Mouse (Mus musculus) testis, postnatal 14 days (tissue): Measurements from ENCODE around the gene Fam206a.

ENCODE experiments used
- DNase-seq: peaks from one replicate; pipeline ENCODE4 v3.0.0; 2021; ENCODE audit warnings: low spot score

Gene Fam206a

DNA sequence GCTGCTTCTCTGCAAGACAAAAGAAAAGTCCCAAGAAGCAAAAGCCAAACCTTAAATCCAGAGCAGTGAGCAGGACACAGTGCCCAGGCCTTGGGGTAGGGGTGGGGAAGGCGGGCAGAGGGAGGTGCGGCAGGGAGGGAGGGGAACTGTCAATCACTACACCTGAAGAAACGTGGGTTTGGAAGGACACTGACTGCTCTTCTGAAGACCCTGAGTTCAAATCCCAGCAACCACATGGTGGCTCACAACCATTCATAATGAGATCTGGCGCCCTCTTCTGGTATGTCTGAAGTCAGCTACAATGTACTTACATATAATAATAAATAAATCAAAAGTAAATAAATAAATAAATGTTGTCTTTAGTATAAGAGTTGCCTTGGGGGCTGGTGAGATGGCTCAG is 42.8 kb downstream of the Fam206a start:
- no peak for DNase-seq

DNA sequence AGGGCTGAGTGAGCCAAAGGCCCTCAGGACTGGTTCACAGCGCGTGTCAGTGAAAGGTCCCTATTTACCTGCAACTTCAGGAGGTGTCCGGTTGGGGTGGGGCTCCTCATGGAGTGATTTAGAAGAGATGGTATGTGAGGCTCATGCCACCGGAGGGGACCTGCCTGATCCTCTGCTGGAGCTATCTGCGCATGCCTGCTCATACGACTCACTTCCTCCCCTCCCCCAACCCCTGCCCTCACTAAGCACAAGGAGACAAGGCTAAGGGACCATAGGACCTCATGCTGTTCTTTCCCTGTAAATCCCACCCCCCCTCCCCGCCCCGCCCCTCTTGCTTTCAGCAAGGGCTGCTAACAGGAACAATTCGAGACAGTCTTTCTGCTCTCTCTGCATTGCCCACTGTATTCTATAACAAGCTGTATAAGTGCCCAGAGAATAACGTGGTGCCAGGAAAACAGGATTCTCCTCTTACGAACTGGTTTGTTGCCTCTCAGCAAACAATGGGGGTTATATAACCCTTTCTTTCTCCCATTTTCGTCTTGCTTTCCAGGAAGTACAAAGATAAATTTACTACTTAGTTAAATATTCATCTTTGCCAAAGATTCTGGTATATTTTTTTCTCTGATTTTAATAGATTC is 43.9 kb downstream of the Fam206a start:
- DNase-seq: no peak

DNA sequence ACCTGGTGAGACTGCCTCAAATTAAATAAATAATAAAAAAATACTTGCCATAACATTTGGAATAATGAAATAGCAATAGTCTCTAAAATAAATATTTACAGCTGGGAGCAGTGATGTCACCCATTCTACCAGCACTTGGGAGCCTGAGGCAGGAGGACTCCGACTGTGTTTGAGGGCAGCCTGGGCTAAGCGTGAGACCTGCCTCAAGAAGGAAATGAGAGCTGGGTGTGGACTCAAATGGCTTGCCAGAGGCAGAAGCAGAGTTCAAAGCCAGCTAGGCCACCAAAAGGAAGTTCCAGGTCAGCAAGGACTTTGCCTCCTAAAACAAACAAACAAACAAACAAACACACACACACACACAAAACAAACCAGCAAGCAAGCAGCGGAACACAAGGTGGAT is 45.3 kb downstream of the Fam206a start:
- no peak for DNase-seq

DNA sequence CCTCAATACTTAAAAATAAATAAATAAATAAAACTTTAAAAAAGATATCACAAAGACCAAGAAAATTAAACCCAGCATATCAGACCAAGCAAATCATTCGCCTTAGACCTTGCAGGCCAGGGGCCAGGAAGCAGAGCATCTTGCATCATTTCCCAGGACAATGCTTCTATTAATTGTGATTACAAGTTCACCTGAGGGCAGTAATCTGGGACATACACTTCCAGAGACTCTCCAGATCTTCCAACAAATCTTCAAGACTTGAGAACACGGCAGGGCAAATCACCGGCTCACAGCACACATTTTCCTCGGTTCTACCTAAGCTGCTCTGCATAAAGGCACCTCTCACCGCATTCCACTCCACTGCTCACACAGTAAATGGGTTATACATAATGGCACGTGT is 45.9 kb downstream of the Fam206a start:
- no peak for DNase-seq

DNA sequence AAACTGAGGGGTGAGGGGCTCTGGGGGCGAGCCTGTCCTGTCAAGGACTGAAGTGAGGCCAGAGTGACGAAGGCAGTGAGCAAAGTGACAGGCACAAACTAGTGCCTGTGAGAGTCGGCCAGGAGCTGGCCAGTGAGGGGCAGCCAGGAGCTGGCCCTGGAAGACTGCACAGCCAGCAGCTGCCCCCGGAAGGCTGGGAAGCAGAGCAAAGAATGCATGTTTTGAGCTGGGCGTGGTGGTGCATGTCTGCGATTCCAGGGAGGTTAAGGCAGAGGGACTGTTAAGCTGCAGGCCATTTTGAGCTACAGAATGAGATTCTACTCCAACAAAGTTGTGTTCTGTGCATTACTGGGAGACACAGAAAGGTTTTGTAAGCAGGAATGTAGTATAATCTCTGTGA is 48.6 kb downstream of the Fam206a start:
- no peak for DNase-seq

DNA sequence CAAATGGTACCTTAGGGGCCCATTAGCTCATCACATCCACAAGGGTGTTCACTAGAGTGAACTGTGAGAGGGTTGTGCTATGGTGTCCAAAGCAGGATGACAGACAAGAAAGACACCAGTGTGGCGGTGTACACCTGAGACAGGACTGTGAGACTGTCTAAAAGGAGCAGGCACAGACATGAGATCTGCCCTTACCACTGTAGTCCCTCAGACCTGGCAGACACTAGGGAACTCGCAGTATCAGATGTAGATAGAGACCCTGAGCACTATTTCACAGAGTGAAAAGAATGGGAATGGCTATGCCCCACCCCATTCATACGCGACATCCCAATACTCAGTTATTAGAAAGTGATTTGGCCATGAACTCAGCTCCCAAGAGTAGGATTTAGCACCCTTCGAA is 53.8 kb downstream of the Fam206a start:
- DNase-seq: no peak

DNA sequence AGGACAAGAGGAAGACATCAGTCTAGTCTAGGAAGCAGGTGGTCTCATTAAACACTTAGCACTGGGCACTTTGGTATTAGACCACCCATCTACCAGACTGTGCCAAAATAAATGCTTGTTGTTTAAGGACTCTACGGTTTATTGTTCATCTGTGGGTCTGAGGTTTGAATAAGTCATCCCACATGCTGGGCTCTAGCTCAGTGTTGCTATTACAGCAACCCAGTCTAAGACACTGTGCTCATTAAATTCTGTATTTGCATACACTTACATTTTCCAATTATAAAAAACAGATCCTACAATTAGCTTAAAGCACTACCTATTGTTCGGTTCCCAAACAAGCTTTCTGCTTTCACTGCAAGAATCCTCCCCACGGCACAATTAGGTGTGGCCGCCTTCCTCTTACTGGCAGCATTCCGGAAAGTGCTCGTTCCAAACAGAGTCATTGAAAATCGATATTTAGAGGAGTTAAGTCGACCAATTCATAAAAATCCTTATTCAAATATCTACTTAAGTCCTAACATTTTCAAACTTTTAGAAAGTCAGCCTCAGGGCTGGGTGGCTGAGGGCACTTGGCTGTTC is 54.3 kb downstream of the Fam206a start:
- DNase-seq: no peak

DNA sequence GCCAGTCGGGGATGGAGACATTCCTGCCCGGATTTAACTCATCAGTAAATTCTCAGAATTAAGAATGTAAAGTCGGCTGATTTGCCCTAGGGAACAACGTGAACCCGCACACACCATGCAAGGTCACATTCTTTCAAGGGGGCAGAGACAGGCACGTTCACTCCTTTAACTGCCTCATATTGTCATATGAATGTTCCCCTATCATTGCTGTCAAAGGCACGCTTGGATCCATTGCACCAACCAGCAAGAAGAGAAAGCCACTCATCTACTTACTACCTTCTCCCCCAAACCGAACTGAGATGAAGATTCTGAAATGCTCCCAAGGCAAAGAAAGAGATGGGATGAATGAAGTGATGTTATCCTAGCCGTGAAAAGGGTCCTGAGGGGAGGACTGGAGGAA is 56.6 kb downstream of the Fam206a start:
- DNase-seq: no peak
